Mouse (Mus musculus): ENCODE results near the gene Aloxe3.

Gene Aloxe3

GRCm38 (mm10) chr11:69123693-69124497 lies 1.8 kb upstream of the Aloxe3 start:
- DNase-seq (ENCODE audit: low read depth, low spot score): peak; percentile 87

- no peak for DNase-seq (ENCODE audit: low read depth, low spot score)
These were observed 1.2 kb upstream of the Aloxe3 start for GRCm38 (mm10) chr11:69124498-69124847.

- peak; percentile 88 for DNase-seq (ENCODE audit: low read depth, low spot score)
These were observed 450 bp upstream of the Aloxe3 start for GRCm38 (mm10) chr11:69125041-69125851.

- DNase-seq (ENCODE audit: low read depth, low spot score): no peak
These were observed 416 bp downstream of the Aloxe3 start for GRCm38 (mm10) chr11:69125919-69126705.

GRCm38 (mm10) chr11:69126706-69127095 lies 1.0 kb downstream of the Aloxe3 start:
- no peak for DNase-seq (ENCODE audit: low read depth, low spot score)

- no peak for DNase-seq (ENCODE audit: low read depth, low spot score)
These were observed 2.9 kb downstream of the Aloxe3 start for GRCm38 (mm10) chr11:69128426-69129122.

- DNase-seq (ENCODE audit: low read depth, low spot score): no peak
These were observed 7.8 kb downstream of the Aloxe3 start for GRCm38 (mm10) chr11:69133566-69133922.

- DNase-seq (ENCODE audit: low read depth, low spot score): no peak
These were observed 8.4 kb downstream of the Aloxe3 start for GRCm38 (mm10) chr11:69133923-69134621.

GRCm38 (mm10) chr11:69134622-69134968 lies 8.9 kb downstream of the Aloxe3 start:
- no peak for DNase-seq (ENCODE audit: low read depth, low spot score)

- DNase-seq (ENCODE audit: low read depth, low spot score): no peak
These were observed 9.7 kb downstream of the Aloxe3 start for GRCm38 (mm10) chr11:69135361-69135760.

- DNase-seq (ENCODE audit: low read depth, low spot score): no peak
These were observed 21.9 kb downstream of the Aloxe3 start for GRCm38 (mm10) chr11:69147546-69147945.

GRCm38 (mm10) chr11:69148451-69148960 lies 22.8 kb downstream of the Aloxe3 start:
- DNase-seq (ENCODE audit: low read depth, low spot score): no peak

- DNase-seq (ENCODE audit: low read depth, low spot score): no peak
These were observed 24.0 kb downstream of the Aloxe3 start for GRCm38 (mm10) chr11:69149728-69150127.

- peak; percentile 52 for DNase-seq (ENCODE audit: low read depth, low spot score)
These were observed 24.7 kb downstream of the Aloxe3 start for GRCm38 (mm10) chr11:69150444-69150843.

GRCm38 (mm10) chr11:69151004-69151403 lies 25.3 kb downstream of the Aloxe3 start:
- DNase-seq (ENCODE audit: low read depth, low spot score): no peak

- DNase-seq (ENCODE audit: low read depth, low spot score): no peak
These were observed 28.1 kb downstream of the Aloxe3 start for GRCm38 (mm10) chr11:69153831-69154230.

GRCm38 (mm10) chr11:69155351-69155750 lies 29.7 kb downstream of the Aloxe3 start:
- no peak for DNase-seq (ENCODE audit: low read depth, low spot score)

- DNase-seq (ENCODE audit: low read depth, low spot score): no peak
These were observed 31.1 kb downstream of the Aloxe3 start, which contains the start of gene Alox12b for GRCm38 (mm10) chr11:69156800-69157199. TSS of gene Alox12b (plus strand) at chr11:69156989.

- DNase-seq (ENCODE audit: low read depth, low spot score): no peak
These were observed 43.6 kb downstream of the Aloxe3 start for GRCm38 (mm10) chr11:69169313-69169712.

GRCm38 (mm10) chr11:69171626-69172025 lies 45.9 kb downstream of the Aloxe3 start:
- peak; percentile 35 for DNase-seq (ENCODE audit: low read depth, low spot score)

GRCm38 (mm10) chr11:69172606-69173005 lies 46.9 kb downstream of the Aloxe3 start:
- no peak for DNase-seq (ENCODE audit: low read depth, low spot score)

Data from embryo, embryonic 11.5 days (tissue).